Mouse (Mus musculus): Measurements from ENCODE around the gene Dtx2. TPM values are rescaled to one million over a fixed set of nuclear protein-coding genes. Genes with fewer than 3 reads are reported as not detected.

Gene Dtx2
- total and polyA plus RNA-seq, 3 experiments: 16.0 to 43.7 (median 20.4) TPM

- H3K4me1 ChIP-seq (ENCODE audit: control insufficient read depth in 1 of 2, insufficient read depth in 2 of 2): peaks cover 4 to 11% of the 10 kb centered on the region in 2 experiments
- no peak overlapping the region for H3K4me2 ChIP-seq (ENCODE audit: insufficient read depth, low read depth, poor library complexity, severe bottlenecking)
- no peaks in the 10 kb centered on the region for H3K79me2 ChIP-seq (replicated peaks; ENCODE audit: control insufficient read depth, extremely low read depth, insufficient read depth, poor library complexity, severe bottlenecking)
- no peak for DNase-seq (ENCODE audit: extremely low read depth)
- no peaks in the 10 kb centered on the region for H3K9me3 ChIP-seq (replicated peaks; ENCODE audit: low read length)
- H3K9ac ChIP-seq (ENCODE audit: insufficient read depth, low read depth): no peak overlapping the region
- H3K27me3 ChIP-seq (replicated peaks): no peaks in the 10 kb centered on the region
- H3K36me3 ChIP-seq (replicated peaks in 1 of 2; ENCODE audit: control insufficient read depth in 1 of 2, insufficient read depth in 1 of 2, low read length in 1 of 2): no peaks in the 10 kb centered on the region
- no peak overlapping the region for H3K4me3 ChIP-seq (replicated peaks in 1 of 3; ENCODE audit: low read depth in 2 of 3, low read length in 2 of 3, poor library complexity in 1 of 3)
- in situ Hi-C loops (cut with MboI; ENCODE audit: low pct_ligation_motif_present, low pct_unique_long_range_greater_than_20kb, low sequenced_read_pairs) (no loop called here), dilution Hi-C loops (cut with MboI; ENCODE audit: extremely low pct_ligation_motif_present, extremely low pct_unique_long_range_greater_than_20kb, low sequenced_read_pairs) (no loop called here)
- H3K27ac ChIP-seq (ENCODE audit: insufficient read depth, low read depth): no peak overlapping the region
- TF ChIP-seq JUND (conservative IDR thresholded peaks at IDR 0.05; ENCODE audit: low read depth, low read length) (no peak), RAD21 (IDR thresholded peaks at IDR 0.05; ENCODE audit: low read depth, low read length) (no peak), POLR2AphosphoS2 (IDR thresholded peaks at IDR 0.05; ENCODE audit: low read depth, low read length) (no peak), ETS1 (conservative IDR thresholded peaks at IDR 0.05; ENCODE audit: low read depth, low read length) (no peak), NELFE (IDR thresholded peaks at IDR 0.05; ENCODE audit: low read depth, low read length) (no peak), CHD1 (IDR thresholded peaks at IDR 0.05; ENCODE audit: low read depth, low read length) (no peak), MAZ (IDR thresholded peaks at IDR 0.05; ENCODE audit: low read depth, low read length) (no peak), SMC3 (IDR thresholded peaks at IDR 0.05; ENCODE audit: low read depth, low read length) (no peak), MEF2A (IDR thresholded peaks at IDR 0.05; ENCODE audit: borderline replicate concordance, low read depth, low read length) (no peak)
These were observed 43.7 kb upstream of the Dtx2 start for GRCm38 (mm10) chr5:135950710-135951412.

GRCm38 (mm10) chr5:135951660-135952059 is 42.9 kb upstream of the Dtx2 start:
- Histone ChIP-seq H3K27ac (ENCODE audit: insufficient read depth, low read depth) (no peak overlapping the region), H3K36me3 (replicated peaks in 1 of 2; ENCODE audit: control insufficient read depth in 1 of 2, insufficient read depth in 1 of 2, low read length in 1 of 2) (no peaks in the 10 kb centered on the region), H3K4me1 (ENCODE audit: control insufficient read depth in 1 of 2, insufficient read depth in 2 of 2) (peaks cover 8 to 18% of the 10 kb centered on the region in 2 experiments), H3K4me2 (ENCODE audit: insufficient read depth, low read depth, poor library complexity, severe bottlenecking) (no peak overlapping the region), H3K27me3 (replicated peaks) (no peaks in the 10 kb centered on the region), H3K4me3 (replicated peaks in 1 of 3; ENCODE audit: low read depth in 2 of 3, low read length in 2 of 3, poor library complexity in 1 of 3) (no peak overlapping the region), H3K9me3 (replicated peaks; ENCODE audit: low read length) (no peaks in the 10 kb centered on the region), H3K9ac (ENCODE audit: insufficient read depth, low read depth) (no peak overlapping the region), H3K79me2 (replicated peaks; ENCODE audit: control insufficient read depth, extremely low read depth, insufficient read depth, poor library complexity, severe bottlenecking) (no peaks in the 10 kb centered on the region)
- dilution Hi-C loops (cut with MboI; ENCODE audit: extremely low pct_ligation_motif_present, extremely low pct_unique_long_range_greater_than_20kb, low sequenced_read_pairs) (no loop called here), in situ Hi-C loops (cut with MboI; ENCODE audit: low pct_ligation_motif_present, low pct_unique_long_range_greater_than_20kb, low sequenced_read_pairs) (no loop called here)
- no peak for DNase-seq (ENCODE audit: extremely low read depth)
- TF ChIP-seq NELFE (IDR thresholded peaks at IDR 0.05; ENCODE audit: low read depth, low read length) (no peak), NRF1 (IDR thresholded peaks at IDR 0.05; ENCODE audit: low read depth, low read length) (no peak), PAX5 (IDR thresholded peaks at IDR 0.05; ENCODE audit: low read length) (no peak), MEF2A (IDR thresholded peaks at IDR 0.05; ENCODE audit: borderline replicate concordance, low read depth, low read length) (no peak), ETS1 (conservative IDR thresholded peaks at IDR 0.05; ENCODE audit: low read depth, low read length) (no peak), KAT2A (IDR thresholded peaks at IDR 0.05; ENCODE audit: insufficient replicate concordance, low read length) (no peak), IRF4 (IDR thresholded peaks at IDR 0.05; ENCODE audit: low read depth, low read length) (no peak), JUND (conservative IDR thresholded peaks at IDR 0.05; ENCODE audit: low read depth, low read length) (no peak), RAD21 (IDR thresholded peaks at IDR 0.05; ENCODE audit: low read depth, low read length) (no peak), HCFC1 (IDR thresholded peaks at IDR 0.05; ENCODE audit: low read depth, low read length) (no peak), ELF1 (IDR thresholded peaks at IDR 0.05; ENCODE audit: low read depth, low read length) (no peak)

Data from CH12.LX (cell line).